Mouse (Mus musculus) spleen, embryonic (tissue): ENCODE data around the gene Slc25a34.

Experiments used
- CTCF ChIA-PET: fragments of 350-600 bp; sonication (Branson Sonifier 250); formaldehyde crosslinking; loops from one replicate; lab custom pipeline; 2022; lab: Charles Lee

Slc25a34 gene

DNA sequence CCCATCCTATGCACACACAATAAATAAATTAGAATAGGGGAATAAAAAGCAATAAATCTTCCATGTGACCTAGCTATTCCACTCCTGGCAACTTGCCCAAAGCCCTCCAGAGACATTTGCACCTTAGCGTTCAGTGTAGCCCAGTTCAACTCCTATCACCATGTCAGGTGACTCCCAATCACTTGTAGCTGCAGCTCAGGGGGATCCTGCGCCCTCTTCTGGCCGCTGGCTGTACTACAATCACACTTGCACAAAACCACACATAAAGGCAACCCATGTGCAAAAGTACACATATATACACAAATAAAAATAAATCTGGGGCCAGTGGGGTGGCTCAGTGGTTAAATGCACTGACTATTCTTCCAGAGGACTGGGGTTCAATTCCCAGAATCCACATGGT, 32.1 kb downstream of the Slc25a34 start:
- CTCF ChIA-PET = interaction anchor here (0.9 kb wide), 1 partner anchor 66 kb away, joined by 4 read pairs; no protein-coding TSS in a partner anchor

GRCm38 (mm10) chr4:141583919-141584318, 39.7 kb downstream of the Slc25a34 start:
- CTCF ChIA-PET = interaction anchor here (0.6 to 1.2 kb wide), 3 partner anchors 11 to 175 kb away, joined by 3 read pairs; no protein-coding TSS in a partner anchor

- CTCF ChIA-PET = interaction anchor here (0.7 kb wide), 1 partner anchor 105 kb away, joined by 3 read pairs; no protein-coding TSS in a partner anchor
These were observed 42.6 kb downstream of the Slc25a34 start for GRCm38 (mm10) chr4:141581051-141581450.

- CTCF ChIA-PET = no interaction called here
These were observed 44.8 kb downstream of the Slc25a34 start for GRCm38 (mm10) chr4:141578833-141579232.

GRCm38 (mm10) chr4:141576877-141577276, 46.7 kb downstream of the Slc25a34 start:
- CTCF ChIA-PET = interaction anchor here (0.5 to 0.7 kb wide), 2 partner anchors 85 to 125 kb away, joined by 3 read pairs; no protein-coding TSS in a partner anchor

DNA sequence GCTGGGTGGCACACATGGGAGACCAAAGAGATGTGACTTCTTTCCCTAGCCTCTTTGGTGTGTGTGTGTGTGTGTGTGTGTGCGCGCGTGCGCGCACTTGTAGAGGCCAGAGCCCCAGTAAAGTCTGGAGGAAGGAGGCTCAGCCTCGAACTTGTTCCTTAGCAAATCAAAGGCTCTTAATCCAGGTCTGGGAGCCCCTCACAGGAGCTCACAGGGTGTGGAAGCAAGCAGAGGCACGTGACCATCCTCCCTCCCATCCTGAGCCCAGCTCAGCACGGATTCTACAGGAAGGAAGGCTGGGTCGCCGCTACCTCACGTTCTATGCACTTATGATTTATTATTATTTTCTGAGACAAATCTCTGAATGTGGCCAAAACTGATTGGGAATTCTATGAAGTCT, 47.2 kb downstream of the Slc25a34 start:
- CTCF ChIA-PET = interaction anchor here (0.5 to 0.6 kb wide), 2 partner anchors 125 to 151 kb away, joined by 3 to 4 read pairs; no protein-coding TSS in a partner anchor

DNA sequence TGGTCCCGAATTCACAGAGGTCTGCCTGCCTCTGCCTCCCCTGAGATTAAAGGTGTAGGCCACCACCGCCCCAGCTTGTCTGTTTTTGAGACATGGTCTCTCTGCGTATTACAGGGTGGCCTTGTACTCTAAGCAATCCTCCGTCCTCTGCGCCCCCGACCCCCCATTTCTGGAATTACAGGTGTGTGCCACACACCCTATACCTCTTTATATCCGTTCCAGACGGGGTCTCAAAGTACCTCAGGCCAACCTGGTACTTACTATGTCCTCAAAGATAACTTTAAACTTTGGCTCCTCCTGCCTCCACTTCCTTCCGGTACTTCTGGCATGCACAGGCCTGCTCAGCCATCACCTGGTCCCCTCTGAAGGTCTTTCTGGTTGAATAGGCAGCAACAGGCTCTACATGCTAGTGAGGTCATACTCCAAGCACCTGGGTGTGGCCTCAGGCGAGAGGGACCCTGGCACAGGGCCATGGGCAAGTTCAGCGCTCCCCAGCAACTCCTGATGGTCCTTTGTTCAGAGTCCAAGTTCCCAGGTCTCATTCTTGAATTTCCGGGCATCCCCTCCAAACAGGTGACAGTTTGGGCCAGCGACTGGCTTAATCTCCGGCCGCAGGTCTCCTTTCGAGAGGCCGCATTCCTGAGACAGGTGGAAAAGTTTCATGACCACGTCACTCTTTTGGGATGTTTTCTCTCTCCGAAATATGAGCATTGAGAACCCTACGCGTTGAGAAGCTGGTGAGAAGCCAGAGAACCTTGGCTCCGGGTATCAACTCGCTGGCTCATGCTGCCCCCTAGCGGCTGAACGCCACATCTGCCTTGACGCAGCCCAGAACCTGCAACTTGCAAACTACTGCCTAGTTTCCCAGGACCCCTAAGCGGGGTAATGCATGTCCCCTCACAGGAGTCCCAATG, 48.6 kb downstream of the Slc25a34 start:
- CTCF ChIA-PET = interaction anchor here (1.3 to 3.2 kb wide), 2 partner anchors 144 to 170 kb away, joined by 6 to 13 read pairs; no protein-coding TSS in a partner anchor

GRCm38 (mm10) chr4:141573359-141573966, 50.2 kb downstream of the Slc25a34 start:
- CTCF ChIA-PET = interaction anchor here (0.6 to 3.2 kb wide), 4 partner anchors 148 to 216 kb away, joined by 3 to 13 read pairs (median 3); no protein-coding TSS in a partner anchor

DNA sequence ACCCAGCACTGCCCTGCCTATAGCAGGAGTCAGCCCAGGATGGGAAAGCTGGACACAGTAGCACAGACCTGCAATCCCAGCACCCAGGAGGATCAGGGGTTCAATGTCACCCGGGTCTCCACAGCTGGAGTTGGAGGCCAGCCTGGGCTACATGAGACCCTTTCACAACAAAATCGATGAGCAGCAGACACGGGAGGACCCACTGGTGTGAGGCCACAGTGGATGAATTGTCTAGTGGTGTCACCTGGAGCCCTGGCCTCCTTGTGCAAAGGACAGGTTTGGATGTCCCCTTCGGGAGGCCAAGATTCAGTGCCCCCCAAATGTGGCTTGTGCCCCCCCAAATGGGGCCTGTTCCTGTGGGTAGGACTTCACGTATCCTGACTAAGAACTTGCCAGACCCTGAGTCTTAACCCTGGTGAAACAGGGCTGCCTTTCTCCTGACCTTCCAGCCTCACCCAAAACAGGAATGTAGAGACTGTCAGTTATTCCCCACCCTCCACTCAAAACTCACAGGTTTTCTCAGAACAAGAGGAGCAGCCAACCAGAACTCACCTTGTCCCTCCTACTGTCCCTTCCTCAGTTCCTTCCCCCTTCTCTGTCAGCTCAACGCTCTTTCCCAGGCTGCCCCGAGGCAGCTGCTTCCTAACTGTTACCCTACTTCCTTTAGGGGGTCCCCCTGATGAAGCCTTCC, 50.8 kb downstream of the Slc25a34 start:
- CTCF ChIA-PET = interaction anchor here (0.6 to 3.2 kb wide), 4 partner anchors 12 to 182 kb away, joined by 3 to 13 read pairs (median 3); no protein-coding TSS in a partner anchor

DNA sequence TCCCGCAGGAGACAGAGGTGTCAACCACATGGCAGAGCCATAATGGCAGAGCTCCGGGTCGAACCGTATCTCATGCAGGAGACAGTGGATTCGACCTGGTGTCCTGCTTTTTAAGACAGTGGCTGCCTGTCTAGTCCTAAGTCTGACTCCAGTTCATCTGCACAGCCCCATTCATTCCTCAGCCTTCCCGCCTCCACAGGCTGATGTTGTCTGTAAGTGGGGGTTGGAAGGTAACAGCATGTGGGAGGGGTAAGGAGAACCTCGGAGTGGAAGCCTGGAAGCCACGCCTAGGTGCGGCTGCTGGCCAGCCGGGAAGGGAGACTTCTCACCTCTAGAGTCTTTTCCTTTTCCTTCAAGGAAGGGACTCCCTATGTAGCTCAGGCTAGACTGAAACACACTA, 51.7 kb downstream of the Slc25a34 start:
- CTCF ChIA-PET = interaction anchor here (0.6 to 1.1 kb wide), 5 partner anchors 12 to 347 kb away, joined by 3 to 8 read pairs (median 3); partner anchors contain the start of gene Clcnka

DNA sequence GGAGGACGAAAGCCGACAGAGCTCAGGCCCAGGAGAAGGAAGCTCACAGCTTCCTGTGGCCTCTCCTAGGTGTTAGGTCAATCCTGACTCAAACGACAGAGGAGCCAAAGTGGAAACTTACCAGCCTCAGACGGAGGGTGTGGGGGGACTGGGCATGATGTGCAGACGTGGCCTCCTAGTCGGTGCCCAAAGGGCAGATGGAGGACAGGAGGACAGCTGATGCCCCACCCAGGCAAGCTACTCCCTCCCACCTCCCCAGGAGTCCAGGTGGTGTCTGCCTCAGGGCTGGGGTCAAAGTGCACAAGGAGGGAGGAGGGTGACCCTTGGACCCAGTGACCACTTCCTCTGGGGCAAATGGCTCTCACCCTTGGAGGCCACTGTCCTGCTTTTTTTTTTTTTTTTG, 52.3 kb downstream of the Slc25a34 start:
- CTCF ChIA-PET = interaction anchor here (0.6 to 0.7 kb wide), 4 partner anchors 11 to 347 kb away, joined by 3 to 8 read pairs (median 4); no protein-coding TSS in a partner anchor

DNA sequence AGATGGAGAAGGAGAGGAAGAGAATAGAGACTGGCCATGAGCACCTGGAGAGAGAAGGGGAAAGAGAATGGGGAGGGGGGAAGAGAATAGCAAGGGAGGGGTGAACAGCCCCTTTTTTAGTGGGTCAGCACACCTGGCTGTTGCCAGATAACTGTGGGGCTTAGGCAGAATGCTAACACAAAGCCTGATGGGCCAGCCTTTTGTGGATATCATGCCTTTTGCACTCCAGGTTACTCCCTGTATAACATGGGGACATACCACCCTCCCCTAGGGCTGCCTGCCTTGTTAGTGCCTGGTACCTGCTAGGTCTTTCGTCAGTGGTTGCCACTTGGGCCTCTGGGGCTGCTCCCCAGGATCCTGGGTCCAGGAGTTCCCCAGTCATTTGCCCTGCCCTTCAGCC, 52.8 kb downstream of the Slc25a34 start:
- CTCF ChIA-PET = no interaction called here

GRCm38 (mm10) chr4:141570004-141570403, 53.6 kb downstream of the Slc25a34 start:
- CTCF ChIA-PET = interaction anchor here (0.5 kb wide), 1 partner anchor 144 kb away, joined by 3 read pairs; no protein-coding TSS in a partner anchor

DNA sequence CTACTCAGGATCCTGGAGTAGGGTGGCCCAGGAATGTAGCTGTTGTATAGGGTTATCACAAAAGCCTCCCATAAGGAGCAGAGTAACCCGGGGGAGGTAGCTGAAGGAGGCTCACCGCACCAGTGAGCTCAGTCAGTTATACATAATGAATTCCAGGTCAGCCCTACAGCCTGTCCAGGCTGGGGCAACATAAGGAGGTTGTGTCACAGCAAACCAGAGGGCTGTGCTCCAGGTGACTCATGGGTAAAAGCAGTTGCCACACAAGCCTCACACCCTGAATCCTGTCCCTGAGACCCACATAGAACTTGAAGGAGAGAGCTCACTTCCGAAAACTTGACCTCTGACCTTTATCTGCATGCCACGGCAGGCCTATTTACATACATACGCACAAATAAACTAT, 54.7 kb downstream of the Slc25a34 start:
- CTCF ChIA-PET = no interaction called here
